Mouse (Mus musculus): ENCODE measurements around the gene Cntnap5c. TPM values are rescaled to one million over a fixed set of nuclear protein-coding genes. Genes with fewer than 3 reads are reported as not detected.

The Cntnap5c gene
- not detected in 2 replicates for polyA plus RNA-seq (2015; fragmentation: Nextera tagmentation; extraction: Ambion mirVana)

DNA sequence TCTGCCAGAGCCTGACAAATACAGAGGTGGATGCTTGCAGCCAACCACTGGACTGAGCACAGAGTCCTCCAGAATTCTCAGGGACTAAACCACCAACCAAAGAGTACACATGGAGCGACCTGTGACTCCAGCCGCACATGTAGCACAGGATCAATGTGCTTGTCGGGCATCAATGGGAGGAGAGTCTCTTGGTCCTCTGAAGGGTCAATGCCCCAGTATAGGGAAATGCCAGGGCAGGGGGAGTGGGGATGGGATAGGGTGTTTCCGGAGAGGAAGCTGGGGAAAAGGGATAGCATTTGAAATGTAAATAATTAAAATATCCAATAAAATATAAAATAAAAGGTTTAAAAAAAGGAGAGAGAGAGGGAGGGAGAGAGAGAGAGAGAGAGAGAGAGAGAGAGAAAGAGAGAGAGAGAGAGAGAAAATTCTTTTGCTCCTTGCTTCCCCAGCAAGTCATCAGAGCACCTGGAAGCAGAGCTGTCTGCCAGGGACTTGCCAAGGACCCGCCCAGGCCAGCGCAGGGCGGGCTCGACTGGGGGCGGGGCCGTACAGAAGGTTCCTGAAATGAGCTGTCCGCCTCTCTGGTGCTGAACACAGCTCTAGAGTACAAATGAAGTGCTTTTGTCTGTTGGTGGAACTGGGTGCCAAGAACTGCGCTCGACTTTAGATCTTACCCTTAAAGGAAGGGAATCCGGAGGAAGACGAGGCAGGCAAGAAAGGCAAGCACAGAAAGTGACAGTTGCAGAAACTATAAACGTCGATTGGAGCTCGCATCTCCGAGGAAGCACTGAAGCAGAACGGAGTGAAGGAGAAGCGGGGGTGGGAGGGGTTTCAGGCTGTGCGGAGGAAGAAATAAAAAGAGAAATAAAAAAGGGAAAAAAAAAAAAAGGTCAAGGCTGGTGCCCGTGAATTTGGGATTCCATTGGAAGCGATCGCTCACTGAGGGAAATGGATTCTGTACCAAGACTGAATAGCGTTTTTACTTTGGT lies at the start of gene Cntnap5c:
Cntnap5c (plus strand) TSS at position 949 of the 989 bp plus-strand sequence.
- Histone ChIP-seq H3K4me1 (replicated peaks; ENCODE audit: control insufficient read depth, insufficient read depth, low read length) (no peaks in the 10 kb centered on the region), H3K27me3 (ENCODE audit: control insufficient read depth, insufficient read depth, low read depth, low read length) (no peaks in the 10 kb centered on the region), H3K9me3 (ENCODE audit: control insufficient read depth, low read length) (no peaks in the 10 kb centered on the region), H3K36me3 (ENCODE audit: control insufficient read depth, insufficient read depth, low read length) (no peaks in the 10 kb centered on the region), H3K4me2 (ENCODE audit: low read depth, low read length) (no peak within 1 kb of the TSS), H3K9ac (ENCODE audit: low read length) (no peak within 1 kb of the TSS), H3K4me3 (ENCODE audit: low read length) (no peak within 1 kb of the TSS), H3K27ac (ENCODE audit: low read length) (no peak within 1 kb of the TSS)
- peak; percentile 51; the same call in 1 of the 2 replicates for ATAC-seq (ENCODE audit: low read depth)
- 21% methylated on average over 26 of the region's 26 CpGs for WGBS

DNA sequence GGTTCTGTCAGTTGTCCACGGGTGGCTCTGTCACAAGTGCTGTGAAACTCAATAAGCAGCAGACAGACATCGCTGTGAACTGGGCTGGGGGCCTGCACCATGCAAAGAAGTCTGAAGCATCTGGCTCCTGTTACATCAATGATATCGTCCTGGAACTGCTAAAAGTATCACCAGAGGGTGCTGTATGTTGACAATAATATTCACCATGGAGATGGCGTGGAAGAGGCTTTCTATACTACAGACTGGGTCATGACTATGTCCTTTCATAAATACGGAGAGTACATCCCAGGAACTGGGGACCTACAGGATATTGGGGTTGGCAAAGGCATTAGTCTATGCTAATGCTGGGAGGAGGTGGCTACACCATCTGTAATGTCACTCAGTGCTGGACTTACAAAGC lies 27.3 kb upstream of the Cntnap5c start, which contains the start of gene Gm21834:
Gm21834 (minus strand) TSS at position 101 of the 400 bp plus-strand sequence.
- Histone ChIP-seq H3K27ac (ENCODE audit: low read length) (no peak within 1 kb of the TSS), H3K27me3 (ENCODE audit: control insufficient read depth, insufficient read depth, low read depth, low read length) (no peaks in the 10 kb centered on the region), H3K4me3 (ENCODE audit: low read length) (no peak within 1 kb of the TSS), H3K4me2 (ENCODE audit: low read depth, low read length) (no peak within 1 kb of the TSS), H3K9ac (ENCODE audit: low read length) (no peak within 1 kb of the TSS), H3K9me3 (ENCODE audit: control insufficient read depth, low read length) (no peaks in the 10 kb centered on the region), H3K4me1 (replicated peaks; ENCODE audit: control insufficient read depth, insufficient read depth, low read length) (no peaks in the 10 kb centered on the region), H3K36me3 (ENCODE audit: control insufficient read depth, insufficient read depth, low read length) (no peaks in the 10 kb centered on the region)
- 71% methylated on average over 5 of the region's 5 CpGs for WGBS
- ATAC-seq (ENCODE audit: low read depth): no peak

DNA sequence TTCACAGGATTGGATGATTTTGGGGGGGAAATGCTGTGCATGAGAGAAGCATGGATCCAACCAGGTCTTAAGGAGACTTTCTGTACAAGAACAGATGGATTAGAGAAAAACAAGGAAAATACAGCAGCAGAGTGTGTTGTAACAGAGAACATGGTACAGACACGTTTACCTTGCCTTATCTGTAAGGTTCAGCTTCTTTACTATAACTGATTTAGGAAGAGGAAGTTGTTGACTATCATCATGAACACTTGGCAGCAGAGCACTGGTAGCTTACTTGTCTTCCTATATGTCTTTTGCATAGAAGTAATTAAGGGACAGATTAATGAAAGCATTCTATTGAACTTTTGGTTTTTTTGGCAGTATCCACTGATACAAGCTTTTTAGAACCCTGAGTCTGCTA lies 11.3 kb upstream of the Cntnap5c start:
- WGBS: 44% methylated on average over 1 of the region's 1 CpGs
- no peak overlapping the region for H3K4me3 ChIP-seq (ENCODE audit: low read length)
- H3K27me3 ChIP-seq (ENCODE audit: control insufficient read depth, insufficient read depth, low read depth, low read length): no peaks in the 10 kb centered on the region
- no peak overlapping the region for H3K27ac ChIP-seq (ENCODE audit: low read length)
- H3K9me3 ChIP-seq (ENCODE audit: control insufficient read depth, low read length): no peaks in the 10 kb centered on the region
- H3K36me3 ChIP-seq (ENCODE audit: control insufficient read depth, insufficient read depth, low read length): no peaks in the 10 kb centered on the region
- no peaks in the 10 kb centered on the region for H3K4me1 ChIP-seq (replicated peaks; ENCODE audit: control insufficient read depth, insufficient read depth, low read length)
- H3K9ac ChIP-seq (ENCODE audit: low read length): no peak overlapping the region
- no peak overlapping the region for H3K4me2 ChIP-seq (ENCODE audit: low read depth, low read length)
- no peak for ATAC-seq (ENCODE audit: low read depth)

DNA sequence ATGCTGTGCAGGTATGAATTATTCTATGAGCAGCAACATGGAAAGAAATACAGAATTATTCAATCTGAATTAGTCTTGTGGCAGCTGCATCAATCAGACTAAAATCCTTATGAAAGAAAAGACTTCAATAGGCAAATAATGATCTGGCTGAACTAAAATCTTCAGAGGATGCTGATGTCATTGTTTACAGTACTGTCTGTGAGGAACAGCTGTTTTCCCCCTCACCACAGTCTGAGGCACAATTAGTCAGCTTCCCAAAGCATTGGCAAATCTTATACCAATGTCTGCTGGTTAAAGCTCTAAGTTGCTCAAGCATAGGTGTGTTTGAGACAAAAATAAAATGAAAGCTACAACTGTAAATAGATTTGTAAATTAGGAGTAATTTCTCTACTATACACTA lies 2.1 kb upstream of the Cntnap5c start:
- Histone ChIP-seq H3K4me1 (replicated peaks; ENCODE audit: control insufficient read depth, insufficient read depth, low read length) (no peaks in the 10 kb centered on the region), H3K9me3 (ENCODE audit: control insufficient read depth, low read length) (no peaks in the 10 kb centered on the region), H3K27ac (ENCODE audit: low read length) (no peak overlapping the region), H3K4me3 (ENCODE audit: low read length) (no peak overlapping the region), H3K36me3 (ENCODE audit: control insufficient read depth, insufficient read depth, low read length) (no peaks in the 10 kb centered on the region), H3K4me2 (ENCODE audit: low read depth, low read length) (no peak overlapping the region), H3K27me3 (ENCODE audit: control insufficient read depth, insufficient read depth, low read depth, low read length) (no peaks in the 10 kb centered on the region), H3K9ac (ENCODE audit: low read length) (no peak overlapping the region)
- ATAC-seq (ENCODE audit: low read depth): no peak

DNA sequence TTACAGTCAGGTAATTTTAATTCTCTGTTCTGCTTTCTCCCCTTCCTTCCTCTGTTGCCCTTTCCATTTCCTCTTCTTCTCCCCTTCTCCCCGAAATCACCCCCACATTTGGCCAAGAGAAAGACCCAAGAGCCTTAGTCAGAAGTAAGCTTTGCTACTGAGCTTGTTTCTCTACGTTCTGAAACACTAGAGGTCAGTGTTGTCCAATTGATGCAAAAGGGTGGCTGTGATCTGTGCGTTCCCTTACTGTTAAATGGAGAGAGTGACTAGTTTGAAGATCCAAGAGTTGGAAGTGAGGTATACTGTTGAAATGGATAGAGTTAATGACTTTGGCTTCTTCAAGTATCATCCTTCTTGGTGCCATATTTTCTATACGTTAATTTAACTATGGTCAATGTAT lies 1.5 kb downstream of the Cntnap5c start:
- no peak overlapping the region for H3K27ac ChIP-seq (ENCODE audit: low read length)
- WGBS: 17% methylated on average over 4 of the region's 4 CpGs
- no peaks in the 10 kb centered on the region for H3K4me1 ChIP-seq (replicated peaks; ENCODE audit: control insufficient read depth, insufficient read depth, low read length)
- ATAC-seq (ENCODE audit: low read depth): no peak
- H3K9ac ChIP-seq (ENCODE audit: low read length): no peak overlapping the region
- no peak overlapping the region for H3K4me2 ChIP-seq (ENCODE audit: low read depth, low read length)
- no peaks in the 10 kb centered on the region for H3K9me3 ChIP-seq (ENCODE audit: control insufficient read depth, low read length)
- H3K4me3 ChIP-seq (ENCODE audit: low read length): no peak overlapping the region
- H3K36me3 ChIP-seq (ENCODE audit: control insufficient read depth, insufficient read depth, low read length): no peaks in the 10 kb centered on the region
- no peaks in the 10 kb centered on the region for H3K27me3 ChIP-seq (ENCODE audit: control insufficient read depth, insufficient read depth, low read depth, low read length)

DNA sequence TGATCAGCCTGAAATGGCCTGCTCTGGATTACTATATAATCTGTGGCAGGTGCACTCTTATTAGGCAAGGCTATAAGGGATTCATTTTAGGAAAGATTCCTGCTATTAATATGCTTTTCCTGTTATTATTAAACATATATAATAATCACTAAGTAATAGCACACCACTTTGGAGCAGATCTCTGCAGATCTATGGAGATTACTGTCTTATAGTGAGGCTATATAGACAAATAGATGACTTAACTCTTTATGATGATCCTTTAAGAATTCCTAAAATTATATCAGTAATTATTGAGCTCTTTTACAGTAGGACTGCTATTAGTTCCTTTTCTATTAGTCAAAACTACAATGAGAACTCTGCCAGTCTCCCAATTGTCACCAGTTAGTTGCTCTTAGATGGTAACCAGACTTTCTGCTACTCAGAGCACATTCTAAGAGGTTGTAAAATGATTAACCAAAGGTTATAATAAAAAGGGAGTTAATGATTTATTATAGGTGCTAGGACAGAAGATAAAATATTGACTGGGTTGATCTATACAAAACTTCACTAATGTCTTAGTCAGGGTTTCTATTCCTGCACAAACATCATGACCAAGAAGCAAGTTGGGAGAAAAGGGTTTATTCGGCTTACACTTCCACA lies 18.9 kb downstream of the Cntnap5c start:
- H3K9me3 ChIP-seq (ENCODE audit: control insufficient read depth, low read length): no peaks in the 10 kb centered on the region
- no peak overlapping the region for H3K9ac ChIP-seq (ENCODE audit: low read length)
- H3K4me2 ChIP-seq (ENCODE audit: low read depth, low read length): no peak overlapping the region
- H3K36me3 ChIP-seq (ENCODE audit: control insufficient read depth, insufficient read depth, low read length): no peaks in the 10 kb centered on the region
- WGBS: 72% methylated on average over 1 of the region's 1 CpGs
- no peaks in the 10 kb centered on the region for H3K27me3 ChIP-seq (ENCODE audit: control insufficient read depth, insufficient read depth, low read depth, low read length)
- H3K4me3 ChIP-seq (ENCODE audit: low read length): no peak overlapping the region
- no peak for ATAC-seq (ENCODE audit: low read depth)
- no peaks in the 10 kb centered on the region for H3K4me1 ChIP-seq (replicated peaks; ENCODE audit: control insufficient read depth, insufficient read depth, low read length)
- no peak overlapping the region for H3K27ac ChIP-seq (ENCODE audit: low read length)

DNA sequence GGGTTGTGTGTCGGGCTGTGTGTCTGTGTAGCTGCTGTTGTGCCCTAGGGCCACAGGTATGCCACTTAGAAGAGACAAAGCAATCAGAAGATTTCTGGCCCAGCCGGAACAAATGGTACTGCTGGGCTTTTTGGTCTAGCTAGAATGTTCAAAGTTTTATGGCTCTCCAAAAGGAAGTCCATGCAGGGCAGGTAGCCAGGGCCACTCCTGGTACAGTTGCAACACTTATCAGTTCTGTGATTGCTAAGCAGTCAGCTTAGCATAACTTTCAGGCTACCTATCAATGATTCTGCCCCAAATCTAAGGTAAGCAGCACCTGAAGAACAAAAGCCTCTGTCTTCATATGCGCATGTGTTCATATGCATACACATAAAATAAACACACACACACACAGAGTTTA lies 26.0 kb downstream of the Cntnap5c start:
- 76% methylated on average over 3 of the region's 3 CpGs for WGBS
- Histone ChIP-seq H3K4me2 (ENCODE audit: low read depth, low read length) (no peak overlapping the region), H3K4me1 (replicated peaks; ENCODE audit: control insufficient read depth, insufficient read depth, low read length) (no peaks in the 10 kb centered on the region), H3K36me3 (ENCODE audit: control insufficient read depth, insufficient read depth, low read length) (no peaks in the 10 kb centered on the region), H3K9ac (ENCODE audit: low read length) (no peak overlapping the region), H3K27me3 (ENCODE audit: control insufficient read depth, insufficient read depth, low read depth, low read length) (no peaks in the 10 kb centered on the region), H3K4me3 (ENCODE audit: low read length) (no peak overlapping the region), H3K27ac (ENCODE audit: low read length) (no peak overlapping the region), H3K9me3 (ENCODE audit: control insufficient read depth, low read length) (no peaks in the 10 kb centered on the region)
- ATAC-seq (ENCODE audit: low read depth): no peak

DNA sequence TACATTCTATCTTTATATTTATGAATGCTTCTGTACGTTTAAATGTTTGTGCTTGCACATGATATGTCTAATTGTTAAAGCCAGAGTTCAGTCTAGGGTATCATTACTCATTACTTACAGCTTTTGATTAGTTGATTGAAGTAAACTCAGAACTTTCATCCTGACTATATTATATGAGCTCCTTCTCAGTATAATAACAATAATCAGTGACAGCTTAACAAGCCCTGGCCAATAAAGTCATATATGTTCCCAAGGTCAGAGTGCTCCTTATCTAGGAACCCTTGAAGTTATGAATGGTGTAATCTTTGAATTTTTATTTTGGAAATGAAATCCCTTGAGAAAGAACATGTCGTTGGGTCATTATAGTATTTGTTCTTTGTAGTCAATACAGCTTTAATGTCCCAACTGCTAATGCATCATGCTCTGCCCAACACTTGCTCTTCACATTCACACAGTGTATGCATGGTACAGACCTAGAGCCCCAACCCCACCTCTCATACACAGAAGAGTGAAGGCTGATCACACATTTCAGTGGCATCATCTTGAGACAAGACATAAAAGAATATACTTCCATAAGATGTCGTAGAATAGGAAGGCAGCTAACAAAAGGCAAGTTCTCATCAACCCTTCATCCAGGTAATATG lies 27.4 kb downstream of the Cntnap5c start:
- Histone ChIP-seq H3K36me3 (ENCODE audit: control insufficient read depth, insufficient read depth, low read length) (no peaks in the 10 kb centered on the region), H3K4me1 (replicated peaks; ENCODE audit: control insufficient read depth, insufficient read depth, low read length) (no peaks in the 10 kb centered on the region), H3K9ac (ENCODE audit: low read length) (no peak overlapping the region), H3K9me3 (ENCODE audit: control insufficient read depth, low read length) (no peaks in the 10 kb centered on the region), H3K4me3 (ENCODE audit: low read length) (no peak overlapping the region), H3K4me2 (ENCODE audit: low read depth, low read length) (no peak overlapping the region), H3K27ac (ENCODE audit: low read length) (no peak overlapping the region), H3K27me3 (ENCODE audit: control insufficient read depth, insufficient read depth, low read depth, low read length) (no peaks in the 10 kb centered on the region)
- no peak for ATAC-seq (ENCODE audit: low read depth)
- WGBS: 66% methylated on average over 3 of the region's 3 CpGs

DNA sequence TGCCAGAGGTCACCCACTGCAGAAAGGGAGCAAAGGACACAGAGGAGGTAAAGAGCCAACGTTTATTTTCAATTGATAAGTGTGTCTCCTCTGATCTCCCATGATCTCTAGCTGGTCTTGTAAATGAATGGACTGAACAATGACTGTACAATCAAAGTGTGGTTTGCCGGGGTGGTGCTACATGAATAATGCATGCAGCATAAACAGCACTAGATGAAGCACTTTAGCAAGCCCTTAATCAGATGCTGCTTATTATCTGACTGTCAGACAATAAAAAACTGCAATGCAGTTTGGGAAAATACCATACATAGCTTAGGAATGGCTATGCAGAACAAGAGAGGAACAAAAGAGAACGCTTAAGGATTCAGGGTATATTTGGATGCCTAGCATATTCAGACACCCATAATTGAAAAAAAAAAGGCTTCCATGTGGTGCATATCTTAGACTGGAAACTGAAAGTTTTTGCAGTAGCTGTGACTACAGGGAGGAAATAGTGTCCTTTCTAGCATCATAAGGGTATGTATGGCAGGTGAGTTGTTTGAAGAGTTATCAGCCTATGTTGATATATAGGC lies 30.1 kb downstream of the Cntnap5c start:
- WGBS: 47% methylated on average over 3 of the region's 3 CpGs
- Histone ChIP-seq H3K4me3 (ENCODE audit: low read length) (no peak overlapping the region), H3K9ac (ENCODE audit: low read length) (no peak overlapping the region), H3K9me3 (ENCODE audit: control insufficient read depth, low read length) (no peaks in the 10 kb centered on the region), H3K27me3 (ENCODE audit: control insufficient read depth, insufficient read depth, low read depth, low read length) (no peaks in the 10 kb centered on the region), H3K4me2 (ENCODE audit: low read depth, low read length) (no peak overlapping the region), H3K4me1 (replicated peaks; ENCODE audit: control insufficient read depth, insufficient read depth, low read length) (no peaks in the 10 kb centered on the region), H3K27ac (ENCODE audit: low read length) (no peak overlapping the region), H3K36me3 (ENCODE audit: control insufficient read depth, insufficient read depth, low read length) (no peaks in the 10 kb centered on the region)
- ATAC-seq (ENCODE audit: low read depth): no peak
